16 mouse cellular contexts compared by ENCODE assay signal in the genomic region with DNA sequence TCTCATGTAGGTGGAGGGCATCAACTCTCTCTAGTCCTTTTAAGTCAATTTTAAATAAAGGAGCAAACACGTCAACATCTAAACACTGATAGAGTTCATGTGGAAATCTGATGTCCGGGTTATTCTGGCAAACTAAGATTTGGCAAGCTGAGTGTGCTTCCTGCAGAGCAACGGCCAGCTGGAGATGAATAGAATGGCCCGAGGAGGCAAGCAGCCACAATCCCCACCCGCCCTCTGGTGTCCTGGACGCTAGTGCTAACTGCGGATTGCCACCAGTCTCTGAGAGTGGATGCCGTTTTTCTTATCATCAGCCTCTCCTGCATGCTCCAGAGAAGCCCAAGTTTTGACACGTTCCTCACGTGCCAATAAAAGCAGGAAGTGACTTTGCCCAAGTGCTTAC. TPM values are rescaled to one million over a fixed set of nuclear protein-coding genes. Genes with fewer than 3 reads are reported as not detected.
DNase-seq lines count a peak whose midpoint lies in the region; ATAC-seq lines count a peak whose summit lies in the region.
"Had no signal": no experiment of that assay in that cellular context is flagged by ENCODE, and none has a peak within 500 bp of the region (broad histone marks: within the 10 kb centered on the region; RNA-seq: fewer than 3 reads in every experiment).

No protein-coding gene starts in this region.

- no peaks in the 10 kb centered on the region for H3K9me3 ChIP-seq in forebrain, embryonic 15.5 days
- H3K9me3 ChIP-seq in neural tube, embryonic 13.5 days = no peaks in the 10 kb centered on the region
- H3K9me3 ChIP-seq: heart, embryonic 15.5 days had no signal

- H3K27me3 ChIP-seq in forebrain, embryonic 15.5 days = peaks cover 5% of the 10 kb centered on the region; the same call in 1 of the 2 replicates
- peaks cover 9% of the 10 kb centered on the region for H3K27me3 ChIP-seq in neural tube, embryonic 13.5 days

- ATAC-seq in forebrain, embryonic 15.5 days (replicated peaks) = no peak
- ATAC-seq in neural tube, embryonic 13.5 days (ENCODE audit: low read depth) = no peak
- ATAC-seq in frontal cortex, adult (ENCODE audit: low TSS enrichment) = no peak
- ATAC-seq: intestine, embryonic 16.5 days had no signal

- H3K9ac ChIP-seq in forebrain, embryonic 15.5 days (replicated peaks) = no peak overlapping the region
- H3K9ac ChIP-seq in neural tube, embryonic 13.5 days = peak overlapping the region; percentile 90
- H3K9ac ChIP-seq: heart, embryonic 15.5 days had no signal

- H3K27ac ChIP-seq in forebrain, embryonic 15.5 days (replicated peaks) = no peak overlapping the region
- H3K27ac ChIP-seq in neural tube, embryonic 13.5 days (replicated peaks) = no peak overlapping the region
- H3K27ac ChIP-seq: heart, embryonic 15.5 days had no signal

- H3K4me2 ChIP-seq in forebrain, embryonic 15.5 days (replicated peaks) = peak overlapping the region; percentile 69
- H3K4me2 ChIP-seq in neural tube, embryonic 13.5 days = peak overlapping the region; percentile 78
- H3K4me2 ChIP-seq: heart, embryonic 15.5 days had no signal

- H3K36me3 ChIP-seq in forebrain, embryonic 15.5 days = 0 out of 2 replicates have a peak, but pooled peaks cover 4% of the 10 kb centered on the region
- H3K36me3 ChIP-seq in neural tube, embryonic 13.5 days = peaks cover 10% of the 10 kb centered on the region; the same call in 1 of the 2 replicates
- H3K36me3 ChIP-seq: heart, embryonic 15.5 days had no signal

- peak; percentile 73 for DNase-seq in left cerebral cortex, postnatal 4 days
- no peak for DNase-seq in left cerebral cortex, postnatal 36 days (ENCODE audit: low spot score in 2 of 2)
- peak; percentile 80 to 89 for DNase-seq in cerebellum, adult 18-20 months
- no peak for DNase-seq in thymus, postnatal 4 days
- no peak for DNase-seq in kidney, postnatal 10 days
- DNase-seq: gastrocnemius, postnatal 14 days; kidney, postnatal 36 days; liver; right cerebral cortex, postnatal 4 days had no signal

- peak overlapping the region; percentile 77; the same call in 1 of the 2 replicates for H3K4me3 ChIP-seq in forebrain, embryonic 15.5 days
- peak overlapping the region; percentile 13; the same call in 1 of the 2 replicates for H3K4me3 ChIP-seq in neural tube, embryonic 13.5 days
- H3K4me3 ChIP-seq: heart, embryonic 15.5 days had no signal

- intact Hi-C loops in left cerebral cortex, postnatal 4 days (cut with DNase I) = no loop called here
- intact Hi-C loops in left cerebral cortex, postnatal 36 days (cut with DNase I) = no loop called here

- WGBS in forebrain, embryonic 15.5 days = 29% methylated on average over 10 of the region's 10 CpGs
- 41% methylated on average over 10 of the region's 10 CpGs for WGBS in neural tube, embryonic 13.5 days

- H3K4me1 ChIP-seq in forebrain, embryonic 15.5 days = peaks cover 52% of the 10 kb centered on the region
- H3K4me1 ChIP-seq in neural tube, embryonic 13.5 days (replicated peaks) = peaks cover 54% of the 10 kb centered on the region

RNA-seq across cellular contexts. Expression of a gene that starts 2.8 kb away (rescaled TPM):
- 100 to 1,000 TPM; 277 to 278 TPM for total RNA-seq in left cerebral cortex, postnatal 4 days (2021)
- total RNA-seq in left cerebral cortex, postnatal 36 days (2021) = 100 to 1,000 TPM; 127 to 128 TPM
- polyA plus RNA-seq in forebrain, embryonic 15.5 days (2015; fragmentation: Nextera tagmentation; extraction: Ambion mirVana) = 15.6 and 22.5 TPM in 2 replicates
- polyA plus RNA-seq in neural tube, embryonic 13.5 days (2015; fragmentation: Nextera tagmentation; extraction: Ambion mirVana) = 12.2 and 17.5 TPM in 2 replicates

RNA-seq across cellular contexts. Expression of a gene that starts 19.5 kb away (rescaled TPM):
- total RNA-seq in left cerebral cortex, postnatal 4 days (2021) = 100 to 1,000 TPM; 331 to 383 TPM
- total RNA-seq in left cerebral cortex, postnatal 36 days (2021) = 1,000 to 10,000 TPM in 1 of 2 experiments, 100 to 1,000 TPM in 1; 882 to 1,002 TPM
- polyA plus RNA-seq in forebrain, embryonic 15.5 days (2015; fragmentation: Nextera tagmentation; extraction: Ambion mirVana) = 23.3 and 25.0 TPM in 2 replicates
- 21.1 and 21.6 TPM in 2 replicates for polyA plus RNA-seq in neural tube, embryonic 13.5 days (2015; fragmentation: Nextera tagmentation; extraction: Ambion mirVana)
- polyA plus RNA-seq: heart, embryonic 15.5 days; lung, embryonic 16.5 days had no signal

RNA-seq across cellular contexts. Expression of a gene that starts 36.9 kb away (rescaled TPM):
- not detected for total RNA-seq in left cerebral cortex, postnatal 4 days (2021)
- not detected for total RNA-seq in left cerebral cortex, postnatal 36 days (2021)
- polyA plus RNA-seq in forebrain, embryonic 15.5 days (2015; fragmentation: Nextera tagmentation; extraction: Ambion mirVana) = not detected in 2 replicates
- not detected in 2 replicates for polyA plus RNA-seq in neural tube, embryonic 13.5 days (2015; fragmentation: Nextera tagmentation; extraction: Ambion mirVana)
- total RNA-seq: gastrocnemius, postnatal 14 days had no signal
- polyA plus RNA-seq: heart, embryonic 15.5 days; intestine, embryonic 16.5 days; lung, embryonic 16.5 days; stomach, embryonic 14.5 days had no signal

RNA-seq across cellular contexts. Expression of a gene that starts 42.3 kb away (rescaled TPM):
- 10 to 100 TPM; 41.2 to 63.8 TPM for total RNA-seq in left cerebral cortex, postnatal 4 days (2021)
- 10 to 100 TPM; 76.5 to 86.1 TPM for total RNA-seq in left cerebral cortex, postnatal 36 days (2021)
- 20.5 and 22.9 TPM in 2 replicates for polyA plus RNA-seq in forebrain, embryonic 15.5 days (2015; fragmentation: Nextera tagmentation; extraction: Ambion mirVana)
- polyA plus RNA-seq in neural tube, embryonic 13.5 days (2015; fragmentation: Nextera tagmentation; extraction: Ambion mirVana) = 69.2 and 80.8 TPM in 2 replicates

RNA-seq across cellular contexts. Expression of a gene that starts 45.6 kb away (rescaled TPM):
- total RNA-seq in left cerebral cortex, postnatal 4 days (2021) = under 1 TPM; 0.12 to 0.26 TPM
- total RNA-seq in left cerebral cortex, postnatal 36 days (2021) = under 1 TPM; 0.27 TPM
- 0.05 and 0.29 TPM in 2 replicates for polyA plus RNA-seq in forebrain, embryonic 15.5 days (2015; fragmentation: Nextera tagmentation; extraction: Ambion mirVana)
- polyA plus RNA-seq in neural tube, embryonic 13.5 days (2015; fragmentation: Nextera tagmentation; extraction: Ambion mirVana) = 0.06 and 0.07 TPM in 2 replicates
- total RNA-seq: gastrocnemius, postnatal 14 days had no signal
- polyA plus RNA-seq: lung, embryonic 16.5 days had no signal

Comparison
In these comparisons a context has a peak if more than half of its experiments do, and no peak if none do; other contexts are left out.
1. DNase-seq: peak in left cerebral cortex, postnatal 4 days (single experiment) and cerebellum, adult 18-20 months (2 of 2); none in left cerebral cortex, postnatal 36 days (0 of 2), thymus, postnatal 4 days (single experiment) and kidney, postnatal 10 days (single experiment).